Mouse (Mus musculus) stomach, adult 2 months (tissue): ENCODE data around the gene Gm9268. TPM values are rescaled to one million over a fixed set of nuclear protein-coding genes. Genes with fewer than 3 reads are reported as not detected.

Source experiments
- polyA plus RNA-seq: library from polyadenylated mRNA; depleted of rRNA; stranded (reverse); fragments of >200 nt; gene quantifications from 2 replicates; pipeline ENCODE4 v1.2.3, GENCODE M21; 2012; rRNA removed

The Gm9268 gene
- polyA plus RNA-seq, result not detected in 2 replicates

GRCm38 (mm10) chr7:43018465-43018864 lies at the start of gene Gm9268:
Gm9268 (plus strand) TSS chr7:43018765.

Other genes starting within 250 kb of the Gm9268 start
- not detected in 2 replicates for gene Vmn2r62, start 225.2 kb upstream of the Gm9268 start, polyA plus RNA-seq
- gene Gm2381, start 151.5 kb upstream of the Gm9268 start, polyA plus RNA-seq, result not detected in 2 replicates
- gene Vmn2r63, start 84.9 kb upstream of the Gm9268 start, polyA plus RNA-seq, result not detected in 2 replicates
- not detected in 2 replicates for gene Zfp936, start 95.5 kb downstream of the Gm9268 start, polyA plus RNA-seq